Mouse (Mus musculus) lung, postnatal 0 days (tissue): ENCODE measurements around the gene Xylt1. TPM values are rescaled to one million over a fixed set of nuclear protein-coding genes. Genes with fewer than 3 reads are reported as not detected.

ENCODE experiments used
- ATAC-seq: fragments of 200-750 bp; cut with Nextera tagmentation; 2 replicates; pipeline ENCODE4 v1.8.0; 2017; ENCODE audit warnings: moderate library complexity
- DNase-seq: peaks from one replicate; pipeline ENCODE4 v3.0.0-alpha.2; 2016; ENCODE audit warnings: low spot score
- H3K27ac ChIP-seq: fragments of 300-500 bp; sonication (generic); 2 replicates; pipeline ENCODE4 v1.5.1; 2014; ENCODE audit warnings: antibody characterized with exemption, mild to moderate bottlenecking, low read length, mixed read lengths
- H3K27me3 ChIP-seq: fragments of 300-500 bp; sonication (generic); replicated peaks from 2 replicates; pipeline ENCODE4 v1.6.1; 2014; ENCODE audit warnings: low read length, mixed read lengths; ENCODE audit not compliant: insufficient read depth
- H3K36me3 ChIP-seq: fragments of 300-500 bp; sonication (generic); 2 replicates; pipeline ENCODE4 v1.6.1; 2014; ENCODE audit warnings: low read length, mixed read lengths; ENCODE audit not compliant: insufficient read depth
- H3K4me1 ChIP-seq: fragments of 300-500 bp; sonication (generic); 2 replicates; pipeline ENCODE4 v1.6.1; 2014; ENCODE audit warnings: antibody characterized with exemption, low read depth, low read length, mixed read lengths; ENCODE audit not compliant: insufficient read depth
- H3K4me2 ChIP-seq: fragments of 300-500 bp; sonication (generic); replicated peaks from 2 replicates; pipeline ENCODE4 v1.6.1; 2014; ENCODE audit warnings: low read depth, mild to moderate bottlenecking, low read length, moderate library complexity, mixed read lengths
- H3K4me3 ChIP-seq: fragments of 300-500 bp; sonication (generic); 2 replicates; pipeline ENCODE4 v1.5.1; 2014; ENCODE audit warnings: low read depth, low read length
- H3K9ac ChIP-seq: fragments of 300-500 bp; sonication (generic); replicated peaks from 2 replicates; pipeline ENCODE4 v1.6.1; 2014; ENCODE audit warnings: low read depth, mild to moderate bottlenecking
- H3K9me3 ChIP-seq: fragments of 300-500 bp; sonication (generic); 2 replicates; pipeline ENCODE4 v1.6.1; 2016; ENCODE audit warnings: low read length, mixed read lengths
- CTCF ChIP-seq: IDR thresholded peaks from 2 replicates; pipeline ENCODE4 v1.5.1; 2016; ENCODE audit warnings: antibody characterized with exemption, mild to moderate bottlenecking
- EP300 ChIP-seq: IDR thresholded peaks from 2 replicates; pipeline ENCODE4 v1.6.1; 2016; ENCODE audit warnings: antibody characterized with exemption, mild to moderate bottlenecking, control low read depth
- WGBS: fragments of 180-500 bp; shearing (Covaris S2); extraction: QIAGEN DNeasy Blood & Tissue Kit; methylation state at CpG from one replicate; pipeline ENCODE4 v1.1.7; 2014; 5-methylcytosine and 5-hydroxymethylcytosine counted together
- polyA plus RNA-seq: library from polyadenylated mRNA; unstranded; fragments of >200 nt; fragmentation: Nextera tagmentation; extraction: Ambion mirVana; gene quantifications from 2 replicates; pipeline ENCODE4 v1.2.1, GENCODE M21; 2015

Xylt1 gene
- polyA plus RNA-seq, 1 experiment from 2014 or later: 0.45 TPM

DNA sequence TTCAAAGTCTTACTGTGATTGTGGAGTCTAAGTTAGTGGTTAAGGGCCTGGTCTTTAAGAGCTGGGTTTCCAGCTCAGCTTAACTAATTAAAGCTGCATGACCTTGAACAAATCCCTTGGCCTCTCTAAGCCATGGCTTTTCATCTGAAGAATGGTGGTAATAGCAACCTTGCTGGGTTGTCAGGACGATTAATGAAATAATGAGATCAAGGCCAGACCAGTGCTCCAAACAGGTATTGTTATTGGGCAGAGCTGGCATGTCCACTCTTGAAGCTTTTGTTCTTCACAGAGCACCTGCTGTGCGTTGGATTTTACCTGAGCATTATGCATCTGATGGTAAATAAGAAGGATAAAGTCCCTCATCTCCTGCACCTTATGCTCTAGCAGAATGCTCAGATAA is 208.6 kb downstream of the Xylt1 start:
- DNase-seq (no peak), ATAC-seq (no peak)
- Histone ChIP-seq H3K9ac (no peak overlapping the region), H3K4me3 (no peak overlapping the region), H3K36me3 (no peaks in the 10 kb centered on the region), H3K27me3 (no peaks in the 10 kb centered on the region), H3K9me3 (no peaks in the 10 kb centered on the region), H3K4me2 (no peak overlapping the region), H3K4me1 (no peaks in the 10 kb centered on the region), H3K27ac (no peak overlapping the region)
- TF ChIP-seq EP300: no peak
- TF ChIP-seq CTCF: no peak
- 83% methylated on average over 2 of the region's 2 CpGs for WGBS

GRCm38 (mm10) chr7:117589820-117590219 is 209.0 kb downstream of the Xylt1 start:
- 55% methylated on average over 4 of the region's 4 CpGs for WGBS
- no peak overlapping the region for H3K27ac ChIP-seq

GRCm38 (mm10) chr7:117594191-117594590 is 213.4 kb downstream of the Xylt1 start:
- DNase-seq: no peak
- WGBS: 85% methylated on average over 2 of the region's 2 CpGs
- ATAC-seq: no peak
- no peak overlapping the region for H3K27ac ChIP-seq
- no peak overlapping the region for H3K4me3 ChIP-seq
- no peaks in the 10 kb centered on the region for H3K4me1 ChIP-seq
- H3K36me3 ChIP-seq: no peaks in the 10 kb centered on the region
- no peak overlapping the region for H3K4me2 ChIP-seq
- no peaks in the 10 kb centered on the region for H3K9me3 ChIP-seq
- TF ChIP-seq EP300 (no peak), CTCF (no peak)
- H3K27me3 ChIP-seq: no peaks in the 10 kb centered on the region
- H3K9ac ChIP-seq: no peak overlapping the region

More at GRCm38 (mm10) chr7:117589820-117590219, 209.0 kb downstream of the Xylt1 start:
- Histone ChIP-seq H3K4me1 (no peaks in the 10 kb centered on the region), H3K4me2 (no peak overlapping the region), H3K4me3 (no peak overlapping the region), H3K9me3 (no peaks in the 10 kb centered on the region), H3K9ac (no peak overlapping the region), H3K36me3 (no peaks in the 10 kb centered on the region), H3K27me3 (no peaks in the 10 kb centered on the region)
- TF ChIP-seq CTCF (no peak), EP300 (no peak)
- no peak for ATAC-seq
- DNase-seq: no peak

GRCm38 (mm10) chr7:117595029-117595695 is 214.4 kb downstream of the Xylt1 start:
- Histone ChIP-seq H3K4me3 (no peak overlapping the region), H3K36me3 (no peaks in the 10 kb centered on the region), H3K27me3 (no peaks in the 10 kb centered on the region), H3K9ac (no peak overlapping the region), H3K4me2 (no peak overlapping the region), H3K4me1 (no peaks in the 10 kb centered on the region), H3K9me3 (no peaks in the 10 kb centered on the region), H3K27ac (no peak overlapping the region)
- 62% methylated on average over 12 of the region's 12 CpGs for whole genome bisulfite sequencing
- TF ChIP-seq EP300 (no peak), CTCF (no peak)
- ATAC-seq (no peak), DNase-seq (no peak)

GRCm38 (mm10) chr7:117600443-117600842 is 219.7 kb downstream of the Xylt1 start:
- DNase-seq: no peak
- Histone ChIP-seq H3K36me3 (no peaks in the 10 kb centered on the region), H3K4me3 (no peak overlapping the region), H3K4me1 (no peaks in the 10 kb centered on the region), H3K27me3 (no peaks in the 10 kb centered on the region), H3K9ac (no peak overlapping the region), H3K4me2 (no peak overlapping the region), H3K27ac (no peak overlapping the region), H3K9me3 (no peaks in the 10 kb centered on the region)
- TF ChIP-seq EP300 (no peak), CTCF (no peak)
- 29% methylated on average over 7 of the region's 7 CpGs for WGBS
- no peak for ATAC-seq

DNA sequence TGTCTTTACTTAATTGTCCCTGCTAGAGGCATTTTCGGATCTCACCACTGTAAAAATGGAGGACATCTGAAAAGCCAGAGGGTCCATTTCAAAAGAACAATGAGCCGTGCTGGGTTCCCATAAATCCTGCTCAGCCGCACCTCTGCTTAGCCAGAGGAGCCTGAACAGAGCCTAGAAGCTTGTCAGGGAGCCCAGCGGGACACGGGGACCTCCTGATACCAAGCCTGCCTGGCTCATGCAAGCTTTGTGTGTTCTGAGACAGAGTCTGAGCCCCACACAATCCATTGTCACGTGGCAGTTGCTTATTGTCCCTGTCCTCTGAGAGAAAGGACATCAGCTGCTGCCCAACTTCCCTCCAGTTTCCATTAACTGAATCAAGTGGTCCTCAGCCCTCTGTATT is 229.7 kb downstream of the Xylt1 start:
- H3K27ac ChIP-seq: no peak overlapping the region
- no peaks in the 10 kb centered on the region for H3K9me3 ChIP-seq
- no peaks in the 10 kb centered on the region for H3K27me3 ChIP-seq
- H3K4me3 ChIP-seq: no peak overlapping the region
- WGBS: 73% methylated on average over 6 of the region's 6 CpGs
- H3K9ac ChIP-seq: no peak overlapping the region
- H3K36me3 ChIP-seq: no peaks in the 10 kb centered on the region
- DNase-seq (no peak), ATAC-seq (no peak)
- TF ChIP-seq CTCF: no peak
- TF ChIP-seq EP300: no peak
- H3K4me2 ChIP-seq: no peak overlapping the region
- H3K4me1 ChIP-seq: no peaks in the 10 kb centered on the region
